Mouse (Mus musculus) MEL (cell line): Measurements from ENCODE around the gene Bbs9. TPM values are rescaled to one million over a fixed set of nuclear protein-coding genes. Genes with fewer than 3 reads are reported as not detected.

Experiments
- DNase-seq: peaks from one replicate; pipeline ENCODE4 v3.0.0; 2011; ENCODE audit warnings: low read depth, low spot score
- H3K27ac ChIP-seq: 2 replicates; pipeline ENCODE4 v1.5.1; 2012; ENCODE audit warnings: low read depth, mild to moderate bottlenecking, control low read depth, low read length, moderate library complexity; ENCODE audit not compliant: control insufficient read depth
- H3K27me3 ChIP-seq, 2 experiments: fragments of 150-350 bp in 1 of 2; sonication (generic) in 1 of 2; 2 replicates each; pipeline ENCODE4 v1.6.1; 2012; ENCODE audit warnings: low read length in 2 of 2, mild to moderate bottlenecking in 2 of 2, improper control_type of control experiment in 1 of 2, moderate library complexity in 1 of 2; ENCODE audit not compliant: insufficient read depth in 2 of 2, control insufficient read depth in 1 of 2
- H3K36me3 ChIP-seq, 2 experiments: 2 replicates each; pipeline ENCODE4 v1.6.1; 2012 to 2014; ENCODE audit warnings: low read length in 2 of 2, improper control_type of control experiment in 1 of 2, inconsistent platforms in 1 of 2, mild to moderate bottlenecking in 1 of 2; ENCODE audit not compliant: insufficient read depth in 2 of 2, control insufficient read depth in 1 of 2
- H3K4me1 ChIP-seq, 2 experiments: fragments of 150-350 bp in 1 of 2; sonication (generic) in 1 of 2; 2 replicates each; pipeline ENCODE4 v1.6.1; 2012; ENCODE audit warnings: low read length in 2 of 2, improper control_type of control experiment in 1 of 2, mild to moderate bottlenecking in 1 of 2; ENCODE audit not compliant: insufficient read depth in 2 of 2, control insufficient read depth in 1 of 2
- H3K4me3 ChIP-seq, 2 experiments: fragments of 150-350 bp in 1 of 2; sonication (generic) in 1 of 2; 2 replicates each; pipeline ENCODE4 v1.5.1; 2012; ENCODE audit warnings: low read depth in 2 of 2, low read length in 2 of 2, mild to moderate bottlenecking in 2 of 2, moderate library complexity in 2 of 2, control low read depth in 1 of 2, improper control_type of control experiment in 1 of 2; ENCODE audit not compliant: control insufficient read depth in 1 of 2, insufficient read depth in 1 of 2
- H3K79me2 ChIP-seq: 2 replicates; pipeline ENCODE4 v1.6.1; 2012; ENCODE audit warnings: mild to moderate bottlenecking, low read length, moderate library complexity; ENCODE audit not compliant: control insufficient read depth, poor library complexity, insufficient read depth
- H3K9ac ChIP-seq: 2 replicates; pipeline ENCODE4 v1.6.1; 2012; ENCODE audit warnings: low read depth, mild to moderate bottlenecking, control low read depth, low read length, moderate library complexity; ENCODE audit not compliant: control insufficient read depth, poor library complexity, severe bottlenecking
- H3K9me3 ChIP-seq: fragments of 150-350 bp; sonication (generic); replicated peaks from 2 replicates; pipeline ENCODE4 v1.6.1; 2012; ENCODE audit warnings: mild to moderate bottlenecking, low read length, improper control_type of control experiment, moderate library complexity; ENCODE audit not compliant: insufficient read depth
- CTCF ChIP-seq, 3 experiments: IDR thresholded peaks in 2 of 3; conservative IDR thresholded peaks in 1 of 3; 2 replicates each; pipeline ENCODE4 v1.5.1; 2011 to 2012; ENCODE audit warnings: low read length in 3 of 3, low read depth in 2 of 3, mild to moderate bottlenecking in 2 of 3, improper control_type of control experiment in 1 of 3, inconsistent platforms in 1 of 3, mixed read lengths in 1 of 3, moderate library complexity in 1 of 3; ENCODE audit not compliant: control insufficient read depth in 1 of 3, insufficient read depth in 1 of 3, poor library complexity in 1 of 3, severe bottlenecking in 1 of 3
- EP300 ChIP-seq, 2 experiments: IDR thresholded peaks; 2 replicates each; pipeline ENCODE4 v1.6.1; 2011; ENCODE audit warnings: improper control_type of control experiment in 2 of 2, low read length in 2 of 2, low read depth in 1 of 2, mild to moderate bottlenecking in 1 of 2
- GATA1 ChIP-seq: IDR thresholded peaks from 2 replicates; pipeline ENCODE4 v1.6.1; 2011; ENCODE audit warnings: low read depth, low read length, improper control_type of control experiment
- HCFC1 ChIP-seq: IDR thresholded peaks from 2 replicates; pipeline ENCODE4 v1.6.1; 2012; ENCODE audit warnings: low read depth, mild to moderate bottlenecking, inconsistent platforms, low read length, improper control_type of control experiment, moderate library complexity
- MAFK ChIP-seq: IDR thresholded peaks from 2 replicates; pipeline ENCODE4 v1.6.1; 2011; ENCODE audit warnings: low read depth, mild to moderate bottlenecking, low read length, improper control_type of control experiment, borderline replicate concordance
- MAZ ChIP-seq: IDR thresholded peaks from 2 replicates; pipeline ENCODE4 v1.6.1; 2012; ENCODE audit warnings: low read depth, mild to moderate bottlenecking, inconsistent platforms, low read length, improper control_type of control experiment
- MEF2A ChIP-seq: IDR thresholded peaks from 2 replicates; pipeline ENCODE4 v1.6.1; 2014; ENCODE audit warnings: low read depth, mild to moderate bottlenecking, inconsistent platforms, low read length, improper control_type of control experiment; ENCODE audit not compliant: poor library complexity, insufficient replicate concordance, severe bottlenecking; ENCODE audit errors: extremely low read depth
- RAD21 ChIP-seq: IDR thresholded peaks from 2 replicates; pipeline ENCODE4 v1.6.1; 2011; ENCODE audit warnings: mild to moderate bottlenecking, low read depth, low read length, improper control_type of control experiment
- RCOR1 ChIP-seq: IDR thresholded peaks from 2 replicates; pipeline ENCODE4 v1.6.1; 2012; ENCODE audit warnings: low read depth, mild to moderate bottlenecking, inconsistent platforms, low read length, improper control_type of control experiment
- SIN3A ChIP-seq: IDR thresholded peaks from 2 replicates; pipeline ENCODE4 v1.6.1; 2012; ENCODE audit warnings: low read length, improper control_type of control experiment, inconsistent platforms
- SMC3 ChIP-seq: IDR thresholded peaks from 2 replicates; pipeline ENCODE4 v1.6.1; 2011; ENCODE audit warnings: low read depth, low read length, improper control_type of control experiment
- TAL1 ChIP-seq: IDR thresholded peaks from 2 replicates; pipeline ENCODE4 v1.6.1; 2012; ENCODE audit warnings: mild to moderate bottlenecking, inconsistent platforms, low read length, moderate library complexity, mixed read lengths
- ZC3H11A ChIP-seq: IDR thresholded peaks from 2 replicates; pipeline ENCODE4 v1.6.1; 2012; ENCODE audit warnings: low read depth, mild to moderate bottlenecking, inconsistent platforms, low read length, improper control_type of control experiment
- ZNF384 ChIP-seq: IDR thresholded peaks from 2 replicates; pipeline ENCODE4 v1.6.1; 2012; ENCODE audit warnings: low read depth, mild to moderate bottlenecking, inconsistent platforms, low read length, improper control_type of control experiment
- polyA plus RNA-seq, 2 experiments: library from polyadenylated mRNA; stranded (reverse) in 1 of 2; unstranded in 1 of 2; fragments of >175 nt in 1 of 2; fragments of >200 nt in 1 of 2; gene quantifications; 2 replicates each; pipeline versions ENCODE4 v1.2.1 to v1.2.4; 2012; ENCODE audit warnings: low replicate concordance in 2 of 2, low read depth in 1 of 2; ENCODE audit not compliant: insufficient read length in 2 of 2, insufficient read depth in 1 of 2, missing spikeins in 1 of 2
- total RNA-seq: library from RNA; depleted of rRNA; stranded (reverse); fragments of 300-350 nt; gene quantifications from 2 replicates; pipeline ENCODE4 v1.2.3, GENCODE M21; 2012

Gene Bbs9
- total and polyA plus RNA-seq, 3 experiments: 18.5 to 19.5 TPM; not detected in 1

GRCm38 (mm10) chr9:22505574-22505973 is 30.1 kb downstream of the Bbs9 start:
- Histone ChIP-seq H3K27me3 (no peaks in the 10 kb centered on the region), H3K4me3 (no peak overlapping the region)
- TF ChIP-seq HCFC1: no peak
- no peak for TF ChIP-seq MAFK

DNA sequence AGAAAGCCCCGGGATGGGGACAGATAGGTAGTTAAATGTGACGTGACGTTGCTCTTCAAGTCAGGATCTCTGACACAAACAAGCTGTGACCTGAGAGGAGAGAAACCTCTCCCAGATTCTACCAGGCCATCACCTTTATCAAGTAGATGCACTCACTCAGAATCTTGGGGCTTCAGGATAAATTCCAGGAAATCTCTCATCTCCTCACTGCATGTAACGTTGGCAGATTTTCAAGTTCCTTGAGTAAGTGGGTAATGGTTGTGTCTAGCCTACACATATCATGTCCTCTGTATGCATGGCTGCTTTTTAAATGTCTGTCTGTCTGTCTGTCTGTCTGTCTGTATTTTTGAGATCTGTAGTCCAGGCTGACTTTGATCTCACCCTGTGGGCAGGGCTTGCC is 39.6 kb downstream of the Bbs9 start:
- TF ChIP-seq HCFC1 (no peak), EP300 (IDR thresholded peaks at IDR 0.05; ENCODE audit: low read depth in 1 of 2, low read length in 2 of 2) (peak in 1 of 2 experiments; percentile 36; a peak in 2 of 4 replicates), RCOR1 (0 out of 2 replicates have a peak, but pooled peaks have one; percentile 38), GATA1 (0 out of 2 replicates have a peak, but pooled peaks have one; percentile 12), TAL1 (peak; percentile 59), SMC3 (no peak), MAFK (no peak)
- Histone ChIP-seq H3K9me3 (no peaks in the 10 kb centered on the region), H3K27me3 (no peaks in the 10 kb centered on the region), H3K79me2 (no peaks in the 10 kb centered on the region), H3K9ac (no peak overlapping the region), H3K27ac (no peak overlapping the region), H3K36me3 (peaks cover 0 to 8% of the 10 kb centered on the region in 2 experiments; a peak in 2 of 4 replicates), H3K4me3 (no peak overlapping the region), H3K4me1 (peaks cover 0 to 8% of the 10 kb centered on the region in 2 experiments; a peak in 1 of 4 replicates)
- DNase-seq: peak; percentile 60

More at GRCm38 (mm10) chr9:22505574-22505973, 30.1 kb downstream of the Bbs9 start:
- Histone ChIP-seq H3K4me1 (no peaks in the 10 kb centered on the region), H3K79me2 (no peaks in the 10 kb centered on the region), H3K27ac (no peak overlapping the region), H3K9ac (no peak overlapping the region), H3K9me3 (no peaks in the 10 kb centered on the region), H3K36me3 (no peaks in the 10 kb centered on the region)
- no peak for DNase-seq

GRCm38 (mm10) chr9:22518394-22519041 is 43.0 kb downstream of the Bbs9 start:
- no peaks in the 10 kb centered on the region for H3K79me2 ChIP-seq
- H3K4me1 ChIP-seq: peaks cover 0 to 8% of the 10 kb centered on the region in 2 experiments; a peak in 1 of 4 replicates
- H3K9me3 ChIP-seq: no peaks in the 10 kb centered on the region
- TF ChIP-seq SIN3A (peak; percentile 48), ZC3H11A (peak; percentile 85), ZNF384 (no peak), CTCF (IDR thresholded peaks at IDR 0.05 in 2 of 3, conservative IDR thresholded peaks at IDR 0.05 in 1 of 3; ENCODE audit: control insufficient read depth in 1 of 3, insufficient read depth in 1 of 3, low read depth in 2 of 3, low read length in 3 of 3, poor library complexity in 1 of 3, severe bottlenecking in 1 of 3) (peak; percentile 99 to 100 (median 99)), SMC3 (peak; percentile 94), HCFC1 (peak; percentile 48), RAD21 (peak; percentile 100), GATA1 (peak; percentile 78), MAZ (peak; percentile 75), MEF2A (no peak)
- TF ChIP-seq, all 39 proteins: peak for 8
- no peak overlapping the region for H3K4me3 ChIP-seq
- H3K27me3 ChIP-seq: no peaks in the 10 kb centered on the region
- peak; percentile 94 for DNase-seq
- no peak overlapping the region for H3K27ac ChIP-seq
- H3K36me3 ChIP-seq: peaks cover 0 to 8% of the 10 kb centered on the region in 2 experiments; a peak in 2 of 4 replicates
- H3K9ac ChIP-seq: no peak overlapping the region
